8 mouse cellular contexts compared by ENCODE assay signal in genomic region chr3:122903746-122904433, GRCm38 (mm10). TPM values are rescaled to one million over a fixed set of nuclear protein-coding genes. Genes with fewer than 3 reads are reported as not detected.
DNase-seq lines count a peak whose midpoint lies in the region; ATAC-seq and TF ChIP-seq lines count a peak whose summit lies in the region.

No protein-coding gene starts in this region.

- no peaks in the 10 kb centered on the region for H3K36me3 ChIP-seq in spleen, adult 2 months (ENCODE audit: control insufficient read depth, insufficient read depth, low read length)
- H3K36me3 ChIP-seq in forebrain, embryonic 14.5 days (ENCODE audit: control insufficient read depth, insufficient read depth, low read length): no peaks in the 10 kb centered on the region
- no peaks in the 10 kb centered on the region for H3K36me3 ChIP-seq in kidney, postnatal 0 days (ENCODE audit: insufficient read depth, low read length)

- DNase-seq in spleen, adult 2 months (ENCODE audit: low read depth in 1 of 2, low spot score in 2 of 2): no peak
- no peak for DNase-seq in spleen, postnatal 14 days (ENCODE audit: low spot score in 2 of 2)
- peak; percentile 34 to 41 for DNase-seq in adrenal gland, postnatal 36 days
- peak; percentile 87 for DNase-seq in forebrain, embryonic 14.5 days (ENCODE audit: low spot score)
- DNase-seq in kidney, postnatal 0 days (ENCODE audit: low spot score): peak; percentile 87
- DNase-seq in lung, postnatal 14 days: peak; percentile 52
- peak; percentile 63 to 68 for DNase-seq in right cerebral cortex, postnatal 10 days (ENCODE audit: low spot score in 2 of 2)
- DNase-seq in spleen, adult 12 weeks (ENCODE audit: low spot score): no peak

- no peak overlapping the region for H3K27ac ChIP-seq in spleen, adult 2 months (ENCODE audit: insufficient read depth, low read length)
- H3K27ac ChIP-seq in forebrain, embryonic 14.5 days (ENCODE audit: low read depth, low read length): no peak overlapping the region
- no peak overlapping the region for H3K27ac ChIP-seq in kidney, postnatal 0 days

- ATAC-seq in forebrain, embryonic 14.5 days: peak; percentile 85
- ATAC-seq in kidney, postnatal 0 days (replicated peaks; ENCODE audit: low FRiP score, low read depth): no peak

- TF ChIP-seq POLR2A in spleen, adult 2 months (IDR thresholded peaks at IDR 0.05; ENCODE audit: low read depth, low read length): no peak

- H3K4me2 ChIP-seq in forebrain, embryonic 14.5 days (ENCODE audit: low read length): no peak overlapping the region
- H3K4me2 ChIP-seq in kidney, postnatal 0 days (ENCODE audit: low read length): no peak overlapping the region

- no peak overlapping the region for H3K9ac ChIP-seq in forebrain, embryonic 14.5 days (ENCODE audit: low read length)
- H3K9ac ChIP-seq in kidney, postnatal 0 days (ENCODE audit: low read depth, low read length): no peak overlapping the region

- no peaks in the 10 kb centered on the region for H3K27me3 ChIP-seq in spleen, adult 2 months (ENCODE audit: control insufficient read depth, insufficient read depth, low read length)
- H3K27me3 ChIP-seq in forebrain, embryonic 14.5 days (replicated peaks; ENCODE audit: control insufficient read depth, insufficient read depth, low read length): no peaks in the 10 kb centered on the region
- H3K27me3 ChIP-seq in kidney, postnatal 0 days (ENCODE audit: insufficient read depth, low read length): no peaks in the 10 kb centered on the region

- WGBS in spleen, adult 2 months: 49% methylated on average over 12 of the region's 12 CpGs
- 42% methylated on average over 12 of the region's 12 CpGs for WGBS in forebrain, embryonic 14.5 days
- WGBS in kidney, postnatal 0 days: 44% methylated on average over 12 of the region's 12 CpGs

- peak; percentile 38; the same call in 1 of the 2 replicates for TF ChIP-seq CTCF in spleen, adult 2 months (IDR thresholded peaks at IDR 0.05; ENCODE audit: extremely low read depth, insufficient read depth, insufficient read length, insufficient replicate concordance)
- peak; percentile 92 for TF ChIP-seq CTCF in kidney, postnatal 0 days (IDR thresholded peaks at IDR 0.05; ENCODE audit: low read depth)

- H3K9me3 ChIP-seq in forebrain, embryonic 14.5 days (replicated peaks; ENCODE audit: control insufficient read depth, low read length): no peaks in the 10 kb centered on the region
- H3K9me3 ChIP-seq in kidney, postnatal 0 days (replicated peaks; ENCODE audit: low read length): no peaks in the 10 kb centered on the region

- H3K4me1 ChIP-seq in spleen, adult 2 months (ENCODE audit: control insufficient read depth, insufficient read depth, insufficient read length): no peaks in the 10 kb centered on the region
- no peaks in the 10 kb centered on the region for H3K4me1 ChIP-seq in forebrain, embryonic 14.5 days (ENCODE audit: control insufficient read depth, insufficient read depth, low read length)
- no peaks in the 10 kb centered on the region for H3K4me1 ChIP-seq in kidney, postnatal 0 days (replicated peaks; ENCODE audit: insufficient read depth, low read length)

- H3K4me3 ChIP-seq in spleen, adult 2 months (ENCODE audit: extremely low read depth, insufficient read depth, insufficient read length): no peak overlapping the region
- H3K4me3 ChIP-seq in forebrain, embryonic 14.5 days (ENCODE audit: low read depth, low read length): no peak overlapping the region
- H3K4me3 ChIP-seq in kidney, postnatal 0 days (replicated peaks; ENCODE audit: low read depth, low read length): no peak overlapping the region

RNA-seq across cellular contexts. Expression of gene Fabp2, which starts 9.0 kb away (rescaled TPM):
- not detected in 2 replicates for polyA plus RNA-seq in spleen, adult 2 months (2012; rRNA removed)
- total RNA-seq in adrenal gland, postnatal 36 days (2021): not detected
- not detected in 2 replicates for polyA plus RNA-seq in forebrain, embryonic 14.5 days (2014; fragmentation: Nextera tagmentation; extraction: Ambion mirVana)
- 0.47 and 0.83 TPM in 2 replicates for polyA plus RNA-seq in kidney, postnatal 0 days (2015; fragmentation: Nextera tagmentation; extraction: Ambion mirVana)

RNA-seq across cellular contexts. Expression of gene Gm10959, which starts 15.3 kb away (rescaled TPM):
- not detected in 2 replicates for polyA plus RNA-seq in spleen, adult 2 months (2012; rRNA removed)
- not detected for total RNA-seq in adrenal gland, postnatal 36 days (2021)
- polyA plus RNA-seq in forebrain, embryonic 14.5 days (2014; fragmentation: Nextera tagmentation; extraction: Ambion mirVana): not detected in 2 replicates
- not detected in 2 replicates for polyA plus RNA-seq in kidney, postnatal 0 days (2015; fragmentation: Nextera tagmentation; extraction: Ambion mirVana)

RNA-seq across cellular contexts. Expression of gene 1810037I17Rik, which starts 20.1 kb away (rescaled TPM):
- polyA plus RNA-seq in spleen, adult 2 months (2012; rRNA removed): 16.0 and 18.9 TPM in 2 replicates
- 10 to 100 TPM; 53.3 to 58.0 TPM for total RNA-seq in adrenal gland, postnatal 36 days (2021)
- 101 and 109 TPM in 2 replicates for polyA plus RNA-seq in forebrain, embryonic 14.5 days (2014; fragmentation: Nextera tagmentation; extraction: Ambion mirVana)
- 127 and 140 TPM in 2 replicates for polyA plus RNA-seq in kidney, postnatal 0 days (2015; fragmentation: Nextera tagmentation; extraction: Ambion mirVana)

Comparison
In these comparisons a context has a peak if more than half of its experiments do, and no peak if none do; other contexts are left out.
1. DNase-seq: peak in adrenal gland, postnatal 36 days (2 of 2), forebrain, embryonic 14.5 days (single experiment), kidney, postnatal 0 days (single experiment), lung, postnatal 14 days (single experiment) and right cerebral cortex, postnatal 10 days (2 of 2); none in spleen, adult 2 months (0 of 2), spleen, postnatal 14 days (0 of 2) and spleen, adult 12 weeks (single experiment).